Mouse (Mus musculus) midbrain, embryonic 11.5 days (tissue): ENCODE results near the gene Timp2. TPM values are rescaled to one million over a fixed set of nuclear protein-coding genes. Genes with fewer than 3 reads are reported as not detected.

Experiments
- ATAC-seq: fragments of 200-750 bp; cut with Nextera tagmentation; 2 replicates; pipeline ENCODE4 v1.8.0; 2017; ENCODE audit warnings: moderate TSS enrichment, moderate library complexity; ENCODE audit not compliant: low FRiP score
- DNase-seq: peaks from one replicate; pipeline ENCODE4 v3.0.0; 2015; ENCODE audit warnings: low spot score; ENCODE audit errors: missing footprints
- H3K27ac ChIP-seq: fragments of 300-500 bp; sonication (generic); 2 replicates; pipeline ENCODE4 v1.5.1; 2014; ENCODE audit warnings: low read depth, low read length
- H3K27me3 ChIP-seq: fragments of 300-500 bp; sonication (generic); 2 replicates; pipeline ENCODE4 v1.6.1; 2014; ENCODE audit warnings: mild to moderate bottlenecking, low read length, moderate library complexity, mixed read lengths; ENCODE audit not compliant: control insufficient read depth, insufficient read depth
- H3K36me3 ChIP-seq: fragments of 300-500 bp; sonication (generic); 2 replicates; pipeline ENCODE4 v1.6.1; 2014; ENCODE audit warnings: mild to moderate bottlenecking, low read length, moderate library complexity, mixed read lengths; ENCODE audit not compliant: control insufficient read depth, insufficient read depth
- H3K4me1 ChIP-seq: fragments of 300-500 bp; sonication (generic); 2 replicates; pipeline ENCODE4 v1.6.1; 2014; ENCODE audit warnings: low read length; ENCODE audit not compliant: control insufficient read depth, insufficient read depth
- H3K4me2 ChIP-seq: fragments of 300-500 bp; sonication (generic); 2 replicates; pipeline ENCODE4 v1.6.1; 2014; ENCODE audit warnings: mild to moderate bottlenecking, moderate library complexity
- H3K4me3 ChIP-seq: fragments of 300-500 bp; sonication (generic); 2 replicates; pipeline ENCODE4 v1.5.1; 2014; ENCODE audit warnings: low read depth, low read length
- H3K9ac ChIP-seq: fragments of 300-500 bp; sonication (generic); 2 replicates; pipeline ENCODE4 v1.6.1; 2014; ENCODE audit warnings: low read length
- H3K9me3 ChIP-seq: fragments of 300-500 bp; sonication (generic); 2 replicates; pipeline ENCODE4 v1.6.1; 2016; ENCODE audit warnings: low read length; ENCODE audit not compliant: control insufficient read depth
- WGBS: fragments of 180-500 bp; shearing (Covaris S2); extraction: QIAGEN DNeasy Blood & Tissue Kit; methylation state at CpG from one replicate; pipeline ENCODE4 v1.1.7; 2014; 5-methylcytosine and 5-hydroxymethylcytosine counted together
- polyA plus RNA-seq: library from polyadenylated mRNA; unstranded; fragments of >200 nt; fragmentation: Nextera tagmentation; extraction: Ambion mirVana; gene quantifications from 2 replicates; pipeline ENCODE4 v1.2.1, GENCODE M21; 2014

Gene Timp2
- 40.1 and 42.8 TPM in 2 replicates for polyA plus RNA-seq

- Histone ChIP-seq H3K27me3 (no peaks in the 10 kb centered on the region), H3K4me3 (peak within 1 kb of the TSS; percentile 70), H3K36me3 (no peaks in the 10 kb centered on the region; the same call in 1 of the 2 replicates), H3K9ac (peak within 1 kb of the TSS; percentile 91), H3K4me1 (peaks cover 15% of the 10 kb centered on the region), H3K4me2 (peak within 1 kb of the TSS; percentile 84), H3K9me3 (no peaks in the 10 kb centered on the region), H3K27ac (peak within 1 kb of the TSS; percentile 62; the same call in 1 of the 2 replicates)
- WGBS = 27% methylated on average over 6 of the region's 6 CpGs
- peak; percentile 15; the same call in 1 of the 2 replicates for ATAC-seq
- no peak for DNase-seq
These were observed at the start of gene Timp2 for GRCm38 (mm10) chr11:118355640-118356039. Gene Timp2 (minus strand): TSS chr11:118355740.

- Histone ChIP-seq H3K27me3 (no peaks in the 10 kb centered on the region), H3K9ac (no peak overlapping the region), H3K36me3 (peaks cover 4% of the 10 kb centered on the region), H3K9me3 (no peaks in the 10 kb centered on the region), H3K4me3 (no peak overlapping the region), H3K4me2 (no peak overlapping the region), H3K27ac (no peak overlapping the region), H3K4me1 (no peaks in the 10 kb centered on the region)
- ATAC-seq (no peak), DNase-seq (no peak)
- WGBS = 93% methylated on average over 8 of the region's 8 CpGs
These were observed 49.8 kb upstream of the Timp2 start for GRCm38 (mm10) chr11:118405311-118405710.

- Histone ChIP-seq H3K27me3 (no peaks in the 10 kb centered on the region), H3K27ac (no peak overlapping the region), H3K9me3 (no peaks in the 10 kb centered on the region), H3K9ac (no peak overlapping the region), H3K4me3 (no peak overlapping the region), H3K4me1 (no peaks in the 10 kb centered on the region), H3K36me3 (peaks cover 4% of the 10 kb centered on the region), H3K4me2 (no peak overlapping the region)
- WGBS = 66% methylated on average over 6 of the region's 6 CpGs
- DNase-seq = no peak
- no peak for ATAC-seq
These were observed 48.7 kb upstream of the Timp2 start for GRCm38 (mm10) chr11:118403951-118404899.

GRCm38 (mm10) chr11:118403183-118403582, 47.6 kb upstream of the Timp2 start:
- Histone ChIP-seq H3K36me3 (peaks cover under 1% of the 10 kb centered on the region; the same call in 1 of the 2 replicates), H3K4me1 (no peaks in the 10 kb centered on the region), H3K4me2 (no peak overlapping the region), H3K27ac (no peak overlapping the region), H3K27me3 (no peaks in the 10 kb centered on the region), H3K9ac (no peak overlapping the region), H3K9me3 (no peaks in the 10 kb centered on the region), H3K4me3 (no peak overlapping the region)
- ATAC-seq (no peak), DNase-seq (no peak)
- WGBS = 92% methylated on average over 2 of the region's 2 CpGs

- H3K4me3 ChIP-seq = no peak within 1 kb of the TSS
- WGBS = 53% methylated on average over 7 of the region's 7 CpGs
- no peak within 1 kb of the TSS for H3K9ac ChIP-seq
- no peak for ATAC-seq
- no peaks in the 10 kb centered on the region; the same call in 1 of the 2 replicates for H3K36me3 ChIP-seq
- H3K4me2 ChIP-seq = no peak within 1 kb of the TSS
- no peaks in the 10 kb centered on the region for H3K4me1 ChIP-seq
- no peaks in the 10 kb centered on the region for H3K9me3 ChIP-seq
- H3K27me3 ChIP-seq = no peaks in the 10 kb centered on the region
- H3K27ac ChIP-seq = no peak within 1 kb of the TSS
- DNase-seq = no peak
These were observed 46.3 kb upstream of the Timp2 start, which contains the start of gene Lgals3bp for GRCm38 (mm10) chr11:118401760-118402280. Gene Lgals3bp (minus strand): TSS chr11:118402092.

- Histone ChIP-seq H3K36me3 (no peaks in the 10 kb centered on the region), H3K9me3 (no peaks in the 10 kb centered on the region), H3K27me3 (no peaks in the 10 kb centered on the region), H3K27ac (no peak overlapping the region), H3K9ac (no peak overlapping the region), H3K4me1 (no peaks in the 10 kb centered on the region), H3K4me3 (no peak overlapping the region), H3K4me2 (no peak overlapping the region)
- DNase-seq (no peak), ATAC-seq (no peak)
- 86% methylated on average over 4 of the region's 4 CpGs for WGBS
These were observed 45.7 kb upstream of the Timp2 start for GRCm38 (mm10) chr11:118401195-118401594.

GRCm38 (mm10) chr11:118400566-118400936, 45.0 kb upstream of the Timp2 start:
- Histone ChIP-seq H3K4me2 (no peak overlapping the region), H3K27ac (no peak overlapping the region), H3K36me3 (no peaks in the 10 kb centered on the region), H3K9ac (no peak overlapping the region), H3K4me3 (no peak overlapping the region), H3K4me1 (no peaks in the 10 kb centered on the region), H3K27me3 (no peaks in the 10 kb centered on the region), H3K9me3 (no peaks in the 10 kb centered on the region)
- no peak for ATAC-seq
- no peak for DNase-seq
- 46% methylated on average over 6 of the region's 6 CpGs for WGBS

- H3K36me3 ChIP-seq = no peaks in the 10 kb centered on the region
- H3K9ac ChIP-seq = no peak overlapping the region
- ATAC-seq (no peak), DNase-seq (no peak)
- no peak overlapping the region for H3K4me3 ChIP-seq
- H3K4me1 ChIP-seq = no peaks in the 10 kb centered on the region
- no peak overlapping the region for H3K4me2 ChIP-seq
- no peaks in the 10 kb centered on the region for H3K27me3 ChIP-seq
- H3K9me3 ChIP-seq = no peaks in the 10 kb centered on the region
- H3K27ac ChIP-seq = no peak overlapping the region
- WGBS = 74% methylated on average over 5 of the region's 5 CpGs
These were observed 44.5 kb upstream of the Timp2 start for GRCm38 (mm10) chr11:118399891-118400565.
